Mouse (Mus musculus): ENCODE measurements around the gene Pkmyt1.

Pkmyt1 gene

GRCm38 (mm10) chr17:23721886-23722285 is 4.2 kb upstream of the Pkmyt1 start:
- DNase-seq (ENCODE audit: low spot score), result no peak

GRCm38 (mm10) chr17:23722376-23723125 is 3.6 kb upstream of the Pkmyt1 start, which contains the start of gene 1520401A03Rik:
Gene 1520401A03Rik, minus strand, starts transcription at chr17:23722783.
- no peak for DNase-seq (ENCODE audit: low spot score)

- DNase-seq (ENCODE audit: low spot score), result no peak
Observed at GRCm38 (mm10) chr17:23725477-23725876, 659 bp upstream of the Pkmyt1 start.

GRCm38 (mm10) chr17:23726758-23727142 is 614 bp downstream of the Pkmyt1 start:
- peak; percentile 95 for DNase-seq (ENCODE audit: low spot score)

- DNase-seq (ENCODE audit: low spot score), result no peak
Observed at GRCm38 (mm10) chr17:23730441-23730840, 4.3 kb downstream of the Pkmyt1 start.

- DNase-seq (ENCODE audit: low spot score), result no peak
Observed at GRCm38 (mm10) chr17:23734341-23734740, 8.2 kb downstream of the Pkmyt1 start.

- no peak for DNase-seq (ENCODE audit: low spot score)
Observed at GRCm38 (mm10) chr17:23737493-23738445, 11.6 kb downstream of the Pkmyt1 start.

- no peak for DNase-seq (ENCODE audit: low spot score)
Observed at GRCm38 (mm10) chr17:23738836-23739201, 12.7 kb downstream of the Pkmyt1 start.

DNA sequence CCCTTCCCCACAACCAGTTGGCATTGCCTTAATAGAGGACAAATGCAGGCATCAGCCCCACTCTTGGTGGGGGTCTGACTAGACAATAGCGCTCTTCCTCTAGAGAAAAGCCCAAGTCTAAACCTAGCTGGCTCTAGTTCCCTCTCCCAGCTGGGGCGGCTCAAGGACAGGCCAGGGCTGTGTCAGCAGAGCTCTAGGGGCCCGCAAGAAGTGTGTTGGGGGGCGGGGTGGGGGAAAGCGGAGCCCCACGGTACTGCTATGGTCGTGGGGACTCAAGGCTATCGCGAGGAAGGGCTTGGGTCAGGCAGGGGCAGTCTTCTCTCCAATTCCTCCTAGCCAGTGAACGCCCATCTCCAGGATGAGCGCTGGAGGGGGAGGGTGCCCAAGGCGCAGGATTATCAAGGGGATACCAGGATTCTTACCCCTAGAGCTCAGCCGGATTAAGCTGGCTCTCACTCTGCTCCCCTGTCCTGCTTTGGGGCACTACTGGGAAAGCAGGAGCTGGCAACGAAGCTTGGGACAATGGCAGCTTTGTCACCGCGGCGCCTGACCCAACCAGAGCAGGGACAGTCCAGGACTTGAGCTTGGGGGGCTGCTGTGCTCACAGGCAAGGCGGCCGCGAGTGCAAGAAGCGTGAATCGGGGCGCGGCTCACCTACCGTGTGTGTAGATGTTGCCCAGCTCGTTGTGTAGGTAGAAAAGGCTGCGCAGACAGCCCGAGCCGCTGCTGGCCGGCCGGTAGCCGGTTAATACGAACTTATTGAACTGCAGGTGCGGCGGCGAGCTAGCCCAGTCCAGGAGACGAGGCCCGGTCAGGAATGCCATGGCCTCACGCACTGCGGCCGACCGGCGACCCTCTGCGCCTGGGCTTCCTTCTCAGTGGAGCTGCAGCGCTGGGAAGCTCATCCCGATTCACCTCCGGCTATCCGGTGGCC is 13.3 kb downstream of the Pkmyt1 start:
- DNase-seq (ENCODE audit: low spot score), result no peak

DNA sequence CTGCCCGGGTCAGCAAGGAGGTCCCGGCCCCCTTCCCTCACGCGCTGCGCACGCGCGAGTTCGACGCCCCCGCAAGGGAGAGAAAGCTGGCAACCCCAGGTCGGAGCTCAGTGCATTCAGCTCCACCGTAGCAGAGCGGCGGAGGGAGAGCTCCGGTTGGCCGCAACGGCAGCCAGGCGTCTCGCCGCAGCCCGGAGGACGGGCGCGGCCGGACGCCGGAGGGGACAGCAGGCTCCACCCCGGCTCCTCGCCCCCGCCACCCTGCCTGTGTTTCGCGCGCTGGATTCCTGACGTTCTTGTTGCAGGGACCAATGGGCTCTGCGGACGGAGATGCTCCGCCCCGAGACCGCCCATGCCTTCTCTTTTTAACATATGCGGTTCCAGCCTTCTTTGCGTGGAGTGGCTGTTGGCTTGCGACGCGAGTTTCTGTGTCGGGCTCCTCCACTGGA is 14.0 kb downstream of the Pkmyt1 start:
- DNase-seq (ENCODE audit: low spot score), result peak; percentile 88

- no peak for DNase-seq (ENCODE audit: low spot score)
Observed at GRCm38 (mm10) chr17:23740598-23741021, 14.5 kb downstream of the Pkmyt1 start, which contains the start of gene Paqr4. Gene Paqr4, minus strand, starts transcription at chr17:23740867.

- DNase-seq (ENCODE audit: low spot score), result no peak
Observed at GRCm38 (mm10) chr17:23741359-23742209, 15.4 kb downstream of the Pkmyt1 start.

DNA sequence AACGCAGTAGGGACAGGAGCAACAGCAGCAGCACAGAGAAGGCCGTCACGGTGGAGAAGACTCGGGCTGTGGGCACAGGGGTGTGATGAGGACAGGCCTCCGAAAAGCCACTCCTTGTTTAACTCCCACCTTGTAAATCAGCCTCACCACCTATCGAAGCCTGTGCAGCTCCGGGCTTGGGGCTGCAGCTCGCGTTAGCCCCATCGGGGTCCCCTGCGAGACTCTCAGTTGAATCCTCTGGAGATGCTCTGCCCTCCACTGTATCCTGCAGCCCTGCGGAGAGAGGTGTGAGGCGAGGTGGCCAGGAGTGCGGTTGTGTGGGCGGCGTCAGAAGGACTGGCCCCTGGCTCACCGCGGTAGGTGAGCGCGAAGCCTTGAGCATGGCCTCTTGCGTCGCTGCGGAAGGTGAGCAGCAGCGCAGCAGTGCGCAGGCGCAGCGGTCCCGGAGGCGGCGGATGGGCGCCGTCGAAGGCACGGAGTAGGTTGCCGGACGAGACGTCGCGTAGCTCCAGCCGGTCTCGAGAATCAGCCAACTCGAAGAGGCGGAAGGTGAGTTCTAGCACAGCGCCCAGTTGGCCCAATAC is 16.2 kb downstream of the Pkmyt1 start:
- DNase-seq (ENCODE audit: low spot score), result no peak

DNA sequence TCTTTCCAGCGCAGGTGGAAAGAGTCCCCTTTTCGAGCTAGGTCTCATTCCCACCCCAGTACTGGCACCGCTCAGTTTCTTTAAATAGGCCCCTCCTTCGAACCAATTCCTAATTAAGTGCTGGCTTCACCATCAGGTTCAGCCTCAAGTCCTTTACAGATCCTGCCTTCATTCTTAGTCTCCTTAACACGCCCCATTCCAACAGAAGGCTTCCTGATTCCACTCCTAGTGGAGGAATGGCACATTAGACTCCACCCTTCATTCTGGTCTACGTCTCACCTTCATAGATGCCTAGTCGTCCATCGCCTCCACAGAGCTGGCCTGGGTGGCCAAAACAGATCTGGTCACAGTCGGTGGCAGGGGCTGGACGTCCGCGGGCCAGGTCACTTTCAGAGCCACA is 16.8 kb downstream of the Pkmyt1 start:
- no peak for DNase-seq (ENCODE audit: low spot score)

DNA sequence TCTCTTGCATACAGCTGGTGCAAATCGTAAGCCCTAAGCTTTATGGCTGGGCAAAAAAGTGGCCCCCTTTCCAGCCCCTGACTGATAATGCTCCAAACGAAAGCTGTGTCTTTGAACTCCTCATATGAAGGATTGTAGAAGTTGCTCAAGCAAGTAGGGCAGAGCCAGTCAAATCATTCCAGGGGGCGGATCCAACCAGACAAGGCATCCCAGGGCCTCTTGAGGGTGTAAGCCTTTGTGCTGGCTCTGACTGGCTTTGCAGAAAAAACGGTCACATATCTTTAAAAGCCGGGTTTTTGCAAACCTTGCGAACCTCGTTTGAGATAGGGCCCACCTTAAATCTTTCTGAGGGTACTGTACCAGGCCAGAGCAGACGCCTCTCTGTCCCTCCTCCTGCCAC is 17.9 kb downstream of the Pkmyt1 start:
- no peak for DNase-seq (ENCODE audit: low spot score)

DNA sequence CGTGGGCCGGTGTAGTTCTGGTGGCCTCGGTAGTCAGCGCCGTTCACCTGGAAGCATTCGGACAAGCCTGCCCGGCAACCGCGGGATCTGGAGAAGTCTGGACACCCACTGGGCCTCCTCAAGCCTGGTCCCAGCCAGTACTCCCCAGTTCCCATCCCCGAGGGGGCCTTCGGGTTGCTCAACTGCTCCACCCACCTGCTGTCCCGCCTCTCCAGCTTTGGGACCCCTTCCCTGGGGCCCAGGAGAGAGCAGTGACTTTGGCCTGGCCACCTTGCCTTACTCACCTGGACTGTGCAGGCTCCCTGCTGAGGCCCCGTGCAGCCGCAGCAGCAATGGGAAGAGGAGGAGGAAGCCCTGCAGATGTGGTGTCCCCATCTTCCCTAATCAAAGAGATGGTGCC is 18.5 kb downstream of the Pkmyt1 start:
- DNase-seq (ENCODE audit: low spot score), result no peak

- no peak for DNase-seq (ENCODE audit: low spot score)
Observed at GRCm38 (mm10) chr17:23745301-23746251, 19.4 kb downstream of the Pkmyt1 start, which contains the start of gene Kremen2. Gene Kremen2, minus strand, starts transcription at chr17:23745833.

DNA sequence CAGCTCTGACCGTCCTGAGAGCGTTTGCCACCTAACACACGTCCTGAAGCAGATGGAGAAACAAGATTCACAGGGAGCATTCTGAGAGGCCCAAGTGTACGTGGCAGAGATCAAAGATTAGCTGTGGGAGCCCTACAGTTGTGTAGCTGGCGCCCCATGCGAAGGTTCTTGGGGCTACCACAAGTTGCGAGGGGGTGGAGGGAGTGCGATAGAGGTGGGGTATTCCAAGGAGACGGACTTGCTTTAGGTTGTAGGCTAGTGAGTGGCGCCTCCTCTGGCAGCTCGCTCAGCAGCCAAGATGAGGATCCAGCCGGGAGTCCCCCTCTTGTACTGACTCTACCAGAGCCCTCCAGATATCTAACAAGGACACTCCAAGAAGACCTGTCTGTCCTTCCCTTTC is 20.2 kb downstream of the Pkmyt1 start:
- no peak for DNase-seq (ENCODE audit: low spot score)

DNA sequence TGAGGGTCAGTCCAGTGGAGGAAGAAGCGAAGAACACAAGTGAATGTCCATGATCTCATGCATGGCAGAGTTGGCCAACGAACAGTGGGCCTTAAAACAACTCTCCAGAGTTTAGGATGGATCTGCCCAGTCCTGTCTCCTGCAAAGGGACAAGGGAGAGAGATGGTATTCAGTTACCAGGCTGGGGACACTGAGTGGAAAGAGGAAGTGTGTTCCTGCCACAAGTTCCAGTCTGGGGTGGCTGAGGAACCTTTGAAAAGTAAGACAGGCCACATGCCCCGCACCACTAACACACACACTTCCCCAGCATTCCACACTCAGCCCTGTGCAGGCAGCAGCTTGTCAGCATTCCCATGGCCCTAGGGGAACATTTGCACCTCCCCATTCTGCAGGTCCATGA is 20.6 kb downstream of the Pkmyt1 start:
- DNase-seq (ENCODE audit: low spot score), result no peak

All from yolk sac, embryonic 10.5 days (tissue).